Mouse (Mus musculus) heart, adult 11 months (tissue): ENCODE results near the gene Fam205c.
"Not testable (repeated sequence)": the region's sequence is repeated elsewhere in the genome, so short reads cannot be mapped to it uniquely, and the experiment has no call there.

ENCODE experiments used
- DNase-seq: peaks from one replicate; pipeline ENCODE4 v3.0.0; 2022

Gene Fam205c

GRCm38 (mm10) chr4:42876586-42877291 lies 2.7 kb upstream of the Fam205c start:
- DNase-seq: peak; percentile 85

- peak; percentile 74 for DNase-seq
Measured at GRCm38 (mm10) chr4:42872746-42873435, 1.1 kb downstream of the Fam205c start.

GRCm38 (mm10) chr4:42872151-42872550 lies 1.9 kb downstream of the Fam205c start:
- DNase-seq: peak; percentile 74

- DNase-seq: no peak
Measured at GRCm38 (mm10) chr4:42870748-42871147, 3.3 kb downstream of the Fam205c start.

GRCm38 (mm10) chr4:42868193-42868592 lies 5.8 kb downstream of the Fam205c start:
- DNase-seq: peak; percentile 81

- peak; percentile 34 for DNase-seq
Measured at GRCm38 (mm10) chr4:42867390-42867789, 6.6 kb downstream of the Fam205c start.

GRCm38 (mm10) chr4:42863487-42863886 lies 10.5 kb downstream of the Fam205c start:
- DNase-seq: peak; percentile 56

GRCm38 (mm10) chr4:42860483-42860882 lies 13.6 kb downstream of the Fam205c start:
- peak; percentile 90 for DNase-seq

- not testable (repeated sequence) for DNase-seq
Measured at GRCm38 (mm10) chr4:42856671-42857070, 17.4 kb downstream of the Fam205c start, which contains the start of gene Gm12394. Gene Gm12394 (minus strand): TSS chr4:42856771.

- peak; percentile 9 for DNase-seq
Measured at GRCm38 (mm10) chr4:42853788-42854187, 20.2 kb downstream of the Fam205c start, which contains the start of gene Fam205a1. Gene Fam205a1 (minus strand): TSS chr4:42853888.
